Mouse (Mus musculus) forebrain, embryonic 14.5 days (tissue): ENCODE data around the gene Sox5. TPM values are rescaled to one million over a fixed set of nuclear protein-coding genes. Genes with fewer than 3 reads are reported as not detected.
A peak's percentile ranks its signal among the peaks of the same experiment; 100 is the strongest.

Experiments
- ATAC-seq: fragments of 200-750 bp; cut with Nextera tagmentation; 2 replicates; pipeline ENCODE4 v1.8.0; 2017; ENCODE audit warnings: mild to moderate bottlenecking, moderate library complexity
- DNase-seq: peaks from one replicate; pipeline ENCODE4 v3.0.0-alpha.2; 2015; ENCODE audit warnings: low spot score
- H3K27ac ChIP-seq: fragments of 300-500 bp; sonication (generic); 2 replicates; pipeline ENCODE4 v1.5.1; 2014; ENCODE audit warnings: low read depth, mild to moderate bottlenecking, control low read depth, low read length, moderate library complexity
- H3K27me3 ChIP-seq: fragments of 300-500 bp; sonication (generic); replicated peaks from 2 replicates; pipeline ENCODE4 v1.6.1; 2014; ENCODE audit warnings: low read length, control low read depth, mixed read lengths; ENCODE audit not compliant: control insufficient read depth, insufficient read depth
- H3K36me3 ChIP-seq: fragments of 300-500 bp; sonication (generic); 2 replicates; pipeline ENCODE4 v1.6.1; 2014; ENCODE audit warnings: low read length, control low read depth; ENCODE audit not compliant: control insufficient read depth, insufficient read depth
- H3K4me1 ChIP-seq: fragments of 300-500 bp; sonication (generic); 2 replicates; pipeline ENCODE4 v1.6.1; 2014; ENCODE audit warnings: antibody characterized with exemption, low read length, control low read depth; ENCODE audit not compliant: control insufficient read depth, insufficient read depth
- H3K4me2 ChIP-seq: fragments of 300-500 bp; sonication (generic); 2 replicates; pipeline ENCODE4 v1.6.1; 2014; ENCODE audit warnings: mild to moderate bottlenecking, control low read depth, low read length
- H3K4me3 ChIP-seq: fragments of 300-500 bp; sonication (generic); 2 replicates; pipeline ENCODE4 v1.5.1; 2014; ENCODE audit warnings: low read depth, low read length, control low read depth
- H3K9ac ChIP-seq: fragments of 300-500 bp; sonication (generic); 2 replicates; pipeline ENCODE4 v1.6.1; 2014; ENCODE audit warnings: mild to moderate bottlenecking, low read length, control low read depth, moderate library complexity
- H3K9me3 ChIP-seq: fragments of 300-500 bp; sonication (generic); replicated peaks from 2 replicates; pipeline ENCODE4 v1.6.1; 2016; ENCODE audit warnings: low read length, control low read depth, mixed read lengths; ENCODE audit not compliant: control insufficient read depth
- WGBS: fragments of 180-500 bp; shearing (Covaris S2); extraction: QIAGEN DNeasy Blood & Tissue Kit; methylation state at CpG from one replicate; pipeline ENCODE4 v1.1.7; 2014; 5-methylcytosine and 5-hydroxymethylcytosine counted together
- polyA plus RNA-seq: library from polyadenylated mRNA; unstranded; fragments of >200 nt; fragmentation: Nextera tagmentation; extraction: Ambion mirVana; gene quantifications from 2 replicates; pipeline ENCODE4 v1.2.1, GENCODE M21; 2014

The Sox5 gene
- polyA plus RNA-seq, 1 experiment from 2014 or later: 115 TPM

DNA sequence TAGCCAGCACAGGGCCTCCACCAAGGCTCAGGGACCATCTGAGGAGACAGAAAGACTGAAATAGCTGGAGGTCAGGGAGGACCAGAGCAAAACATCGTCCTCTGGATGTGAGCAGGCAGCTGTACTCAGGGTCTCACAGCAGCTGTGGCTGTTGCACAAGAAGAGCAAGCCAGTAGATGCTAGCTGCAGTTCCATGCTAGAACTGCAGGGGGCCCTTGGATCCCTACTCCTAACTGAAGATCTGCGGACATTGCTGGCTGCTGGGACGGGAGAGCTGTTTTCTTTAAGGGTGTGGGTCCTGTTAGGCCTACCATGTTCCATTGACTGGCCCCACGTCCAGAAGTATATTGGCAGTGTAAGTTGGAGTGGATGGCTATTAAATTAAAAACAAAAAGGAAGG is 137.1 kb downstream of the Sox5 start:
- H3K9ac ChIP-seq: no peak overlapping the region
- H3K4me3 ChIP-seq: no peak overlapping the region
- no peak overlapping the region for H3K4me2 ChIP-seq
- 0 out of 2 replicates have a peak, but pooled peaks cover 4% of the 10 kb centered on the region for H3K9me3 ChIP-seq
- no peaks in the 10 kb centered on the region for H3K36me3 ChIP-seq
- H3K4me1 ChIP-seq: no peaks in the 10 kb centered on the region
- 76% methylated on average over 4 of the region's 4 CpGs for WGBS
- DNase-seq: no peak
- H3K27me3 ChIP-seq: no peaks in the 10 kb centered on the region
- no peak for ATAC-seq
- H3K27ac ChIP-seq: no peak overlapping the region

DNA sequence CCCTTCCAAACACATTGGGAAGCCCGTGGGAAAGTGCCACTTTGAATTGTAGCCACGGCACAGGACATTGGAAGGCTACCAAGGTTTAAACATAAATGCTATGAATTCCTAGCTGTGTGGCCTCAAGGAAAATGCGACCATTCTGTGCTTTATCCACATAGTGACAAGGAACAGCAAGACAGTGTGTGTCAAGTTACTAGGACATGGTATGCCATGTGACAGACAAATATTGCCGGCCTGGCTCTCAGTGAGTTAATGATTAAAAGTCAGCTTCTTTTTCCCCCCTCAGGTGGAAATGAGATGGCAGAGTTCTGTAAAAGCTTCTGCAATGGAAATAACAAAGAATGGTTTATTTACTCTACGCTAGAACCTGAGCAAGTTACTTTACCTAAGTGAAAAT is 138.2 kb downstream of the Sox5 start:
- Histone ChIP-seq H3K36me3 (no peaks in the 10 kb centered on the region), H3K27me3 (no peaks in the 10 kb centered on the region), H3K27ac (no peak overlapping the region), H3K4me2 (no peak overlapping the region), H3K4me3 (no peak overlapping the region), H3K9ac (no peak overlapping the region), H3K4me1 (peaks cover 6% of the 10 kb centered on the region), H3K9me3 (0 out of 2 replicates have a peak, but pooled peaks cover 4% of the 10 kb centered on the region)
- no peak for ATAC-seq
- no peak for DNase-seq
- WGBS: 86% methylated on average over 5 of the region's 5 CpGs

DNA sequence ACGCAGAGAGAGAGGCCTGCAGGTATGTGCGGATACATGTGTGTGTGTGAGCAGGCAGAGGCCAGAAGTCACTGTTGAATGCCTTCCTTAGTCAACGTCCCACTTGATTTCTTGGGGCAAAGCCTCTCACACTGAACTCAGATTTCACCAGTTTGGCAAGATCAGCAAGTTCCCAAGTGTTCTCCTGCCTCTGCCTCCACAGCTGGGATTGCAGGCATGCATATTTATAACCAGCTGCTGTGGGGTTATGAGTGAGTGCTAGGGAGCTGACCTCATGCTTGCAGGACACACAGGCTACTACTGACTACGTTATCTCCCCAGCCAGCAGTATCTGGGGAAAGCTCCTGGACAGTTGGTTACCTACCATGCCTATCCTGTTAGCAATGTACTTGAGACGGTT is 139.9 kb downstream of the Sox5 start:
- Histone ChIP-seq H3K4me1 (peaks cover 9% of the 10 kb centered on the region), H3K36me3 (no peaks in the 10 kb centered on the region), H3K4me2 (no peak overlapping the region), H3K9me3 (0 out of 2 replicates have a peak, but pooled peaks cover 4% of the 10 kb centered on the region), H3K9ac (no peak overlapping the region), H3K27me3 (no peaks in the 10 kb centered on the region), H3K4me3 (no peak overlapping the region), H3K27ac (no peak overlapping the region)
- no peak for ATAC-seq
- 82% methylated on average over 5 of the region's 5 CpGs for WGBS
- DNase-seq: no peak

DNA sequence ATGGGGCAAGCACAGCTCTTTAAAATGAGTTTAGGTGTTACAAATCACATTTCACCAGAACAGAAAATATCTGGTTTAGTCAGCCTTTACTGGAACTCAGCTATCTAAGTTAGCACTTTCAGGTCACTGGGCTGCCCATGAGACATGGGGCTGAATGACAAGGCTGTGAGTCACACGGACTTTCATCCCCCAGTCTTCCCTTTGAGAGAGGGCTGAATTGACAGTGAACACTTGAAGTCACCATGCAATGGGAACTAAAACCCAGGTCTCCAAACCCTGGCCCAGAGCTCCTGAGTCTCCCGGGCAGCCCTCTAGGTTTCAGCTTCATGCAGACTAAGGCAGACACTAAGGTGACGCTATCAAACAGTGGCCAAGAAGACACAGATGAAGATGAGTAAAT is 141.2 kb downstream of the Sox5 start:
- Histone ChIP-seq H3K4me1 (peaks cover 9% of the 10 kb centered on the region), H3K9ac (no peak overlapping the region), H3K36me3 (no peaks in the 10 kb centered on the region), H3K4me3 (no peak overlapping the region), H3K27me3 (no peaks in the 10 kb centered on the region), H3K9me3 (no peaks in the 10 kb centered on the region), H3K4me2 (no peak overlapping the region), H3K27ac (no peak overlapping the region)
- WGBS: 81% methylated on average over 3 of the region's 3 CpGs
- ATAC-seq (no peak), DNase-seq (no peak)

- Histone ChIP-seq H3K4me2 (no peak overlapping the region), H3K9me3 (no peaks in the 10 kb centered on the region), H3K9ac (no peak overlapping the region), H3K36me3 (no peaks in the 10 kb centered on the region), H3K27me3 (no peaks in the 10 kb centered on the region), H3K4me3 (no peak overlapping the region), H3K27ac (no peak overlapping the region), H3K4me1 (peaks cover 9% of the 10 kb centered on the region)
- WGBS: 55% methylated on average over 5 of the region's 5 CpGs
- ATAC-seq (no peak), DNase-seq (no peak)
These were observed 143.2 kb downstream of the Sox5 start for GRCm38 (mm10) chr6:144638547-144638946.

- ATAC-seq: no peak
- WGBS: 74% methylated on average over 7 of the region's 7 CpGs
- H3K4me2 ChIP-seq: no peak overlapping the region
These were observed 154.2 kb downstream of the Sox5 start for GRCm38 (mm10) chr6:144627539-144628115.

DNA sequence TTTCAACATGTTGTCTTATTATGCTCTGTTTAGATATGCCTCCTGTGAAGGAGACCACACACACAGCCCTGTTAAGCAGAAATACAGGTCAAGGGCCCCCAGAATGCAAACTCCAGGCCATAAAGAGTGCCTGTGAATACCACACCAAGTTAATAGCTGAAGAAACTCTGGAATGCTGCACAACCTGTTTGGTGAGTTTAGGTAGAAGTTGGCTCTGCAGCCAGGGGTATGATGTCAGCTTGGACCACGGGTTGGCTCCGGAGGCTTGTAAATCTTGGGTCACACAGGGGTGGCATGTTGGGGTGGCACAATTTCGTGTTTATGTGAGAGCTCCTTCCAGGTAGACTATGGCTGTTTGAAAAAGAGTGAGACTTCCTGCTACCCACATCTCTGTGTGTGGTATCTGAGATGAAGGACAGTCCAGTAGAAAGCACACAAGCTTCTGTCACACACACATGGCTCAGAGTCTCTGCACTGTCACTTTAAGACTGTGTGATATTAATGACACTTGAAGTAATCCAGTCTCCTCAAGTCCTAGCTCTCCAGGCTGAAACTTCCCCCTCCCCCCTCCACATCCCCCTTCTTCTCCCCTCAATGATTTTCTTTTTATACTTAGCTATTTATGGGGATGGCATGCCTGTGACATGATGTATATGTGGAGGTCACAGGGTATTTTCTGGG is 160.5 kb downstream of the Sox5 start:
- DNase-seq: no peak
- 67% methylated on average over 3 of the region's 3 CpGs for WGBS
- no peaks in the 10 kb centered on the region for H3K9me3 ChIP-seq
- H3K27me3 ChIP-seq: no peaks in the 10 kb centered on the region
- no peaks in the 10 kb centered on the region for H3K36me3 ChIP-seq
- no peaks in the 10 kb centered on the region for H3K4me1 ChIP-seq
- H3K4me3 ChIP-seq: no peak overlapping the region
- H3K4me2 ChIP-seq: no peak overlapping the region
- no peak for ATAC-seq
- no peak overlapping the region for H3K27ac ChIP-seq
- no peak overlapping the region for H3K9ac ChIP-seq

More at GRCm38 (mm10) chr6:144627539-144628115, 154.2 kb downstream of the Sox5 start:
- Histone ChIP-seq H3K9me3 (no peaks in the 10 kb centered on the region), H3K4me3 (no peak overlapping the region), H3K27ac (no peak overlapping the region; the same call in 1 of the 2 replicates), H3K36me3 (no peaks in the 10 kb centered on the region), H3K27me3 (no peaks in the 10 kb centered on the region), H3K4me1 (no peaks in the 10 kb centered on the region), H3K9ac (no peak overlapping the region)
- peak; percentile 57 for DNase-seq

- peak; percentile 80 for DNase-seq
- Histone ChIP-seq H3K4me1 (peaks cover 10% of the 10 kb centered on the region; the same call in 1 of the 2 replicates), H3K9ac (0 out of 2 replicates have a peak overlapping the region, but pooled peaks have one; percentile 25), H3K36me3 (no peaks in the 10 kb centered on the region), H3K4me2 (peak overlapping the region; percentile 24), H3K27me3 (no peaks in the 10 kb centered on the region), H3K4me3 (no peak overlapping the region), H3K27ac (peak overlapping the region; percentile 27; the same call in 1 of the 2 replicates), H3K9me3 (no peaks in the 10 kb centered on the region)
- peak; percentile 87 for ATAC-seq
- WGBS: 7% methylated on average over 4 of the region's 4 CpGs
These were observed 170.4 kb downstream of the Sox5 start for GRCm38 (mm10) chr6:144611383-144611791.

DNA sequence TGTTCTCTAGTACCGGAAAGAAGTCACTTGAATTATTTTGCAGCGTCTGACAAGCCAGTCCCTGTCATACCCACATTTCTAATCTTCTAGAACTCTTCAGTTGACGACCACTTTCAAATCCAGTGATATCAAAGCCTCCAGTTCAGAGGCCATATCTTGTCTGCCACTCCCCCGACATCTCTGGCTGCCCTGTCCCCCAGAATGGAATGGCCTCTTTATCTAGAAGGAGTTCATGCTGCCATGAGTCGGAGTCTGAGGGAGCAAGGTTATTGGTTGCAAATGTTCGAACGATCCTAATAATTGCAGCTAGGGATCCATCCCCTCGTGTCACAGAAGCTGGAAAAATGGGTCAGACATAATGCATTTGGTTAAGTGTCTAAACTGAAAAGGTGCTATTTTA is 170.9 kb downstream of the Sox5 start:
- H3K27ac ChIP-seq: peak overlapping the region; percentile 27; the same call in 1 of the 2 replicates
- H3K36me3 ChIP-seq: no peaks in the 10 kb centered on the region
- H3K4me1 ChIP-seq: peaks cover 10% of the 10 kb centered on the region; the same call in 1 of the 2 replicates
- no peaks in the 10 kb centered on the region for H3K27me3 ChIP-seq
- no peaks in the 10 kb centered on the region for H3K9me3 ChIP-seq
- DNase-seq: no peak
- H3K9ac ChIP-seq: 0 out of 2 replicates have a peak overlapping the region, but pooled peaks have one; percentile 25
- 56% methylated on average over 8 of the region's 8 CpGs for WGBS
- peak; percentile 32; the same call in 1 of the 2 replicates for ATAC-seq
- no peak overlapping the region for H3K4me3 ChIP-seq
- peak overlapping the region; percentile 24 for H3K4me2 ChIP-seq
